Mouse (Mus musculus): ENCODE measurements at regions not wholly inside any gene's neighbourhood (a gene's known extent, or its start where the extent isn't known, plus 50 kb on each side); places are given as distances from the start of the nearest gene placed in this dataset.

GRCm38 (mm10) chr17:51892856-51893255 is 59.8 kb upstream of the Satb1 start:
- intact Hi-C loops (cut with DNase I) = no loop called here
- no peak for DNase-seq

- DNase-seq = no peak
- intact Hi-C loops (cut with DNase I) = no loop called here
Measured at GRCm38 (mm10) chr17:51892159-51892558, 59.1 kb upstream of the Satb1 start.

Data from heart, postnatal 14 days (tissue).